Mouse (Mus musculus): ENCODE measurements around the gene Slc43a2.
"Not testable (repeated sequence)": the region's sequence is repeated elsewhere in the genome, so short reads cannot be mapped to it uniquely, and the experiment has no call there.

Gene Slc43a2

GRCm38 (mm10) chr11:75551321-75551720, 19.8 kb downstream of the Slc43a2 start:
- no peak for DNase-seq (ENCODE audit: low read depth, low spot score)

GRCm38 (mm10) chr11:75551961-75552441, 20.5 kb downstream of the Slc43a2 start:
- no peak for DNase-seq (ENCODE audit: low read depth, low spot score)

GRCm38 (mm10) chr11:75552906-75553482, 21.5 kb downstream of the Slc43a2 start:
- no peak for DNase-seq (ENCODE audit: low read depth, low spot score)

GRCm38 (mm10) chr11:75556006-75556405, 24.5 kb downstream of the Slc43a2 start:
- not testable (repeated sequence) for DNase-seq (ENCODE audit: low read depth, low spot score)

GRCm38 (mm10) chr11:75557142-75557541, 25.6 kb downstream of the Slc43a2 start:
- no peak for DNase-seq (ENCODE audit: low read depth, low spot score)

- peak; percentile 50 for DNase-seq (ENCODE audit: low read depth, low spot score)
Measured at GRCm38 (mm10) chr11:75558101-75558500, 26.6 kb downstream of the Slc43a2 start.

GRCm38 (mm10) chr11:75559870-75560504, 28.5 kb downstream of the Slc43a2 start:
- DNase-seq (ENCODE audit: low read depth, low spot score): no peak

GRCm38 (mm10) chr11:75560530-75561409, 29.3 kb downstream of the Slc43a2 start:
- no peak for DNase-seq (ENCODE audit: low read depth, low spot score)

- DNase-seq (ENCODE audit: low read depth, low spot score): no peak
Measured at GRCm38 (mm10) chr11:75561410-75561791, 29.9 kb downstream of the Slc43a2 start.

- DNase-seq (ENCODE audit: low read depth, low spot score): no peak
Measured at GRCm38 (mm10) chr11:75562840-75563239, 31.3 kb downstream of the Slc43a2 start.

GRCm38 (mm10) chr11:75563851-75564548, 32.5 kb downstream of the Slc43a2 start:
- no peak for DNase-seq (ENCODE audit: low read depth, low spot score)

GRCm38 (mm10) chr11:75565849-75566248, 34.4 kb downstream of the Slc43a2 start:
- no peak for DNase-seq (ENCODE audit: low read depth, low spot score)

- DNase-seq (ENCODE audit: low read depth, low spot score): no peak
Measured at GRCm38 (mm10) chr11:75566276-75567196, 35.0 kb downstream of the Slc43a2 start.

- DNase-seq (ENCODE audit: low read depth, low spot score): no peak
Measured at GRCm38 (mm10) chr11:75567346-75568114, 36.0 kb downstream of the Slc43a2 start.

- no peak for DNase-seq (ENCODE audit: low read depth, low spot score)
Measured at GRCm38 (mm10) chr11:75568115-75568511, 36.6 kb downstream of the Slc43a2 start.

GRCm38 (mm10) chr11:75568962-75569361, 37.5 kb downstream of the Slc43a2 start:
- no peak for DNase-seq (ENCODE audit: low read depth, low spot score)

GRCm38 (mm10) chr11:75570375-75571125, 39.1 kb downstream of the Slc43a2 start:
- DNase-seq (ENCODE audit: low read depth, low spot score): no peak

- no peak for DNase-seq (ENCODE audit: low read depth, low spot score)
Measured at GRCm38 (mm10) chr11:75571126-75571990, 39.9 kb downstream of the Slc43a2 start.
